Mouse (Mus musculus) lung, embryonic 14.5 days (tissue): ENCODE data around the gene Tpst1. TPM values are rescaled to one million over a fixed set of nuclear protein-coding genes. Genes with fewer than 3 reads are reported as not detected.
A peak's percentile ranks its signal among the peaks of the same experiment; 100 is the strongest.

Experiments used
- ATAC-seq: fragments of 200-750 bp; cut with Nextera tagmentation; 2 replicates; pipeline ENCODE4 v1.8.0; 2017; ENCODE audit warnings: mild to moderate bottlenecking, moderate TSS enrichment, moderate library complexity; ENCODE audit not compliant: insufficient read depth
- DNase-seq: peaks from one replicate; pipeline ENCODE4 v3.0.0-alpha.2; 2015
- H3K27ac ChIP-seq: fragments of 300-500 bp; sonication (generic); 2 replicates; pipeline ENCODE4 v1.5.1; 2014; ENCODE audit warnings: low read depth, mild to moderate bottlenecking, moderate library complexity
- H3K27me3 ChIP-seq: fragments of 300-500 bp; sonication (generic); 2 replicates; pipeline ENCODE4 v1.6.1; 2014; ENCODE audit warnings: low read length, control low read depth; ENCODE audit not compliant: insufficient read depth
- H3K36me3 ChIP-seq: fragments of 300-500 bp; sonication (generic); 2 replicates; pipeline ENCODE4 v1.6.1; 2014; ENCODE audit warnings: control low read depth; ENCODE audit not compliant: insufficient read depth
- H3K4me1 ChIP-seq: fragments of 300-500 bp; sonication (generic); 2 replicates; pipeline ENCODE4 v1.6.1; 2014; ENCODE audit warnings: antibody characterized with exemption, control low read depth; ENCODE audit not compliant: insufficient read depth
- H3K4me2 ChIP-seq: fragments of 300-500 bp; sonication (generic); 2 replicates; pipeline ENCODE4 v1.6.1; 2014; ENCODE audit warnings: mild to moderate bottlenecking
- H3K4me3 ChIP-seq: fragments of 300-500 bp; sonication (generic); 2 replicates; pipeline ENCODE4 v1.5.1; 2014; ENCODE audit warnings: low read depth, low read length
- H3K9ac ChIP-seq: fragments of 300-500 bp; sonication (generic); 2 replicates; pipeline ENCODE4 v1.6.1; 2014
- H3K9me3 ChIP-seq: fragments of 300-500 bp; sonication (generic); 2 replicates; pipeline ENCODE4 v1.6.1; 2016; ENCODE audit warnings: low read depth, low read length, control low read depth
- CTCF ChIP-seq: IDR thresholded peaks from 2 replicates; pipeline ENCODE4 v1.5.1; 2016; ENCODE audit warnings: antibody characterized with exemption, low read depth
- WGBS: fragments of 180-500 bp; shearing (Covaris S2); extraction: QIAGEN DNeasy Blood & Tissue Kit; methylation state at CpG from one replicate; pipeline ENCODE4 v1.1.7; 2014; 5-methylcytosine and 5-hydroxymethylcytosine counted together
- polyA plus RNA-seq: library from polyadenylated mRNA; unstranded; fragments of >200 nt; fragmentation: Nextera tagmentation; extraction: Ambion mirVana; gene quantifications from 2 replicates; pipeline ENCODE4 v1.2.1, GENCODE M21; 2014

Tpst1 gene
- polyA plus RNA-seq, 1 experiment from 2014 or later = 76.1 TPM

GRCm38 (mm10) chr5:130079202-130080050 lies 6.3 kb downstream of the Tpst1 start:
- peak; percentile 96 for DNase-seq
- no peak for TF ChIP-seq CTCF
- H3K9ac ChIP-seq = peak overlapping the region; percentile 85
- 2% methylated on average over 65 of the region's 86 CpGs for WGBS
- H3K4me1 ChIP-seq = 0 out of 2 replicates have a peak, but pooled peaks cover 5% of the 10 kb centered on the region
- no peaks in the 10 kb centered on the region; the same call in 1 of the 2 replicates for H3K36me3 ChIP-seq
- peak overlapping the region; percentile 79; the same call in 1 of the 2 replicates for H3K27ac ChIP-seq
- 0 out of 2 replicates have a peak, but pooled peaks cover 5% of the 10 kb centered on the region for H3K27me3 ChIP-seq
- H3K9me3 ChIP-seq = no peaks in the 10 kb centered on the region
- H3K4me2 ChIP-seq = peak overlapping the region; percentile 83
- H3K4me3 ChIP-seq = peak overlapping the region; percentile 76
- peak; percentile 97 for ATAC-seq

DNA sequence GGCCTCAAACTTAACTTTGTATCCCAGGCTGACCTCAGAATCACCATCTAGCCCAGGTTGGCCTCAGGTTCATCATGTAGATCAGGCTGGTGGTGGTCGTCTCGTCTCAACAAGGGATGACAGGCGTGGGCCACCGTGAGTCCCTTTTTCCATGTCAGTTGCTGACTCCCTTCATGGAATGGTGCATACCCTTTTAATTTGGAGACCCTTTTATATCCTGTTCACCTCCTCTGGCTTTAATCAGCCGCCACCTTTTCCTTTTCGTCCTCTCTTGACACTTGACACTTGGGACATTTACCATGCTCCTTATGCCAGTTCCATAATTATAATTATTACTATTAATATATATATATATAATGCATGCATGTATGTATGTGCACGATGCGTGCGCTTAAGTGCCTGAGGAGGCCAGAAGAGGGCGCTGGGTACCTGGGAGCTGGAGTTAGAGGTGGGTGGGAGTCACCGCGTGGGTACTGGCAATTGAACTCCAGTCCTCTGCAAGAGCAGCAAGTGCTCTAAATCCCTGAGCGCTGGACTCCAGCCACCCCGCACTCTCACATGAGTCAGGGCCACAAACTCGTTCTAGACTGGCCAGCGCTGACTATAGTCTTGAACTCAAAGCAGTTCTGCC lies 7.0 kb downstream of the Tpst1 start:
- peak overlapping the region; percentile 85 for H3K9ac ChIP-seq
- WGBS = 68% methylated on average over 16 of the region's 16 CpGs
- peak; percentile 35 for TF ChIP-seq CTCF
- H3K4me1 ChIP-seq = 0 out of 2 replicates have a peak, but pooled peaks cover 5% of the 10 kb centered on the region
- ATAC-seq = no peak
- no peaks in the 10 kb centered on the region for H3K9me3 ChIP-seq
- H3K27ac ChIP-seq = no peak overlapping the region
- peaks cover 4% of the 10 kb centered on the region; the same call in 1 of the 2 replicates for H3K36me3 ChIP-seq
- DNase-seq = no peak
- peak overlapping the region; percentile 76 for H3K4me3 ChIP-seq
- peak overlapping the region; percentile 83 for H3K4me2 ChIP-seq
- H3K27me3 ChIP-seq = 0 out of 2 replicates have a peak, but pooled peaks cover 5% of the 10 kb centered on the region

DNA sequence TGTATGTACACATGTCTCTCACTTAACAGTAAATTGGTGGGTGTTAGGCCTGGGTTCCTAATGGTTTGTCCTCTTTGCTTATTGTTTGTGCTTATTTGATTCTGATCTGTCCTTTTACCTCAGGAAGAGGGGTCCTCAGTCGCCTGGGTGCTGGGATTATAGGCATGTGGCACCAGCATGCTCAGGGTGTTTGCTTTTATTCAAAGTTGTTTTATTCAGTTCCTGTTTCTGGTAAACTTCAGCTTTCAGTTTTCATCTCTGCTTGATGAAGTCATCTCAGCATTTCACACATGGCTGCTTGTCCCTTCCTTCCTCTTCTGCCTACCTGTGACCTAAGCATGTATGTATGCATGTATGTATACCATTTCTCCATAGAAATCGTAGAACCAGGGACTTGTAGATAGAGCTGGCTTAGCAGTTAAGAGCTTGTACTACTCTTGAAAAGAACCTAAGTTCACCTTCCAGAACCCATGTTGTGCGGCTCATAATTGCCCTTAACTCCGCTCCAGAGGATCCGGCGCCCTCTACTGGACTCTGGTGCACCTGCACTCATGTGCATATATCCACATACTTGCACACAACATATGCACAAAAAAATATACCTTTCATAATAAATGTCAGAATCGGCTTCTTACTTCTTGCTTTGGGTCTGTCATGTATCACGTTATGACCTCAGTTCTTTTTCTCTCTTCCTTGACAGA lies 8.2 kb downstream of the Tpst1 start:
- H3K4me2 ChIP-seq = no peak overlapping the region
- no peak for DNase-seq
- no peak overlapping the region for H3K4me3 ChIP-seq
- H3K9me3 ChIP-seq = no peaks in the 10 kb centered on the region
- WGBS = 95% methylated on average over 8 of the region's 8 CpGs
- H3K4me1 ChIP-seq = 0 out of 2 replicates have a peak, but pooled peaks cover 5% of the 10 kb centered on the region
- 0 out of 2 replicates have a peak, but pooled peaks cover 5% of the 10 kb centered on the region for H3K27me3 ChIP-seq
- peaks cover 4% of the 10 kb centered on the region; the same call in 1 of the 2 replicates for H3K36me3 ChIP-seq
- peak; percentile 46 for TF ChIP-seq CTCF
- H3K27ac ChIP-seq = no peak overlapping the region
- ATAC-seq = no peak
- H3K9ac ChIP-seq = no peak overlapping the region

GRCm38 (mm10) chr5:130082431-130082830 lies 9.3 kb downstream of the Tpst1 start:
- Histone ChIP-seq H3K9ac (no peak overlapping the region), H3K9me3 (no peaks in the 10 kb centered on the region), H3K27ac (no peak overlapping the region), H3K4me2 (no peak overlapping the region), H3K36me3 (peaks cover 4% of the 10 kb centered on the region; the same call in 1 of the 2 replicates), H3K4me1 (0 out of 2 replicates have a peak, but pooled peaks cover 5% of the 10 kb centered on the region), H3K27me3 (no peaks in the 10 kb centered on the region), H3K4me3 (no peak overlapping the region)
- WGBS = 66% methylated on average over 4 of the region's 4 CpGs
- no peak for TF ChIP-seq CTCF
- DNase-seq = no peak
- ATAC-seq = no peak

DNA sequence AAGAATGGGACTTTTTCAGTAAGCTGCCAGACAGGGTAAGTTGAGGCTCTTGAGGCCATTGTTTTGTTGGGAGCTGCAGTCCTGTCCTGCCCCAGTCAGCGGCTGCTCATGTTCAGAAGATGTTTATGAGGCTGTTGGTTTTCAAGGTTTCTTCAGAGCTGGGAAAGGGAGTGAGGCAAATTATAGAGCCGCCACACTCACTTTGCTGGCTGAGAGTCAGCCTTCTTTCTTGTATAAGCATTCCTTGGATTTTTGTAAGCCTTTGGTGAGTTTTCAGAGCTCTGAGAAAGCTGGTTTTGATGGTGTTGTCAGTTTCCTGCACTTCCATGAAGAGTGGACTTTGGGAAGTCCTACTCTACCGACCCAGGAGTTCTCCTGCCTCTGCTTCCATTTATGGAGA lies 11.1 kb downstream of the Tpst1 start:
- 81% methylated on average over 3 of the region's 3 CpGs for WGBS

GRCm38 (mm10) chr5:130088008-130088407 lies 14.9 kb downstream of the Tpst1 start:
- no peak for DNase-seq
- Histone ChIP-seq H3K4me2 (no peak overlapping the region), H3K4me3 (no peak overlapping the region), H3K4me1 (no peaks in the 10 kb centered on the region), H3K9me3 (no peaks in the 10 kb centered on the region), H3K36me3 (peaks cover 4% of the 10 kb centered on the region; the same call in 1 of the 2 replicates), H3K27ac (no peak overlapping the region), H3K27me3 (no peaks in the 10 kb centered on the region), H3K9ac (no peak overlapping the region)
- no peak for ATAC-seq
- 72% methylated on average over 7 of the region's 7 CpGs for WGBS
- TF ChIP-seq CTCF = no peak

More for the DNA sequence above, 11.1 kb downstream of the Tpst1 start:
- Histone ChIP-seq H3K4me2 (no peak overlapping the region), H3K27me3 (no peaks in the 10 kb centered on the region), H3K27ac (no peak overlapping the region), H3K9me3 (no peaks in the 10 kb centered on the region), H3K9ac (no peak overlapping the region), H3K4me3 (no peak overlapping the region), H3K4me1 (no peaks in the 10 kb centered on the region), H3K36me3 (peaks cover 4% of the 10 kb centered on the region; the same call in 1 of the 2 replicates)
- DNase-seq (peak; percentile 23), ATAC-seq (no peak)
- no peak for TF ChIP-seq CTCF
